Mouse (Mus musculus) ES-Bruce4 (cell line): Measurements from ENCODE around the gene Suz12. TPM values are rescaled to one million over a fixed set of nuclear protein-coding genes. Genes with fewer than 3 reads are reported as not detected.
"Not testable (repeated sequence)": the region's sequence is repeated elsewhere in the genome, so short reads cannot be mapped to it uniquely, and the experiment has no call there.

Source experiments
- H3K27ac ChIP-seq: 2 replicates; pipeline ENCODE4 v1.5.1; 2012; ENCODE audit warnings: low read length, inconsistent platforms; ENCODE audit not compliant: insufficient read depth
- H3K27me3 ChIP-seq: 2 replicates; pipeline ENCODE4 v1.6.1; 2012; ENCODE audit warnings: mild to moderate bottlenecking, low read length, inconsistent platforms; ENCODE audit not compliant: control insufficient read depth, poor library complexity, insufficient read depth, severe bottlenecking
- H3K36me3 ChIP-seq: 2 replicates; pipeline ENCODE4 v1.6.1; 2012; ENCODE audit warnings: inconsistent platforms, mild to moderate bottlenecking, low read length, moderate library complexity; ENCODE audit not compliant: control insufficient read depth, poor library complexity, insufficient read depth, severe bottlenecking
- H3K4me1 ChIP-seq: one replicate; pipeline ENCODE4 v1.8.1; 2011; ENCODE audit warnings: low read length; ENCODE audit not compliant: control insufficient read depth, insufficient read depth
- H3K4me3 ChIP-seq: 2 replicates; pipeline ENCODE4 v1.5.1; 2011; ENCODE audit warnings: low read depth, mild to moderate bottlenecking, low read length
- H3K9ac ChIP-seq: 2 replicates; pipeline ENCODE4 v1.6.1; 2012; ENCODE audit warnings: low read depth, mild to moderate bottlenecking, inconsistent platforms; ENCODE audit not compliant: poor library complexity, severe bottlenecking
- H3K9me3 ChIP-seq: replicated peaks from 2 replicates; pipeline ENCODE4 v1.6.1; 2012; ENCODE audit warnings: mild to moderate bottlenecking, low read length, inconsistent platforms; ENCODE audit not compliant: control insufficient read depth, poor library complexity, insufficient read depth, severe bottlenecking
- CTCF ChIP-seq: IDR thresholded peaks from one replicate; pipeline ENCODE4 v1.8.1; 2011; ENCODE audit warnings: low read depth, low read length
- EP300 ChIP-seq: IDR thresholded peaks from 2 replicates; pipeline ENCODE4 v1.6.1; 2011; ENCODE audit warnings: low read depth, low read length; ENCODE audit not compliant: insufficient read depth
- POLR2A ChIP-seq: IDR thresholded peaks from one replicate; pipeline ENCODE4 v1.8.1; 2011; ENCODE audit warnings: low read length; ENCODE audit not compliant: insufficient read depth
- polyA plus RNA-seq: library from polyadenylated mRNA; stranded (reverse); fragments of >200 nt; gene quantifications from 2 replicates; pipeline ENCODE4 v1.2.4, GENCODE M21; 2011; ENCODE audit warnings: low read depth; ENCODE audit not compliant: missing spikeins, insufficient read depth, insufficient read length

Gene Suz12
- polyA plus RNA-seq, 1 experiment = 235 TPM

- Histone ChIP-seq H3K4me1 (no peaks in the 10 kb centered on the region), H3K27ac (no peak overlapping the region), H3K9ac (no peak overlapping the region), H3K4me3 (no peak overlapping the region), H3K27me3 (no peaks in the 10 kb centered on the region), H3K9me3 (no peaks in the 10 kb centered on the region), H3K36me3 (peaks cover under 1% of the 10 kb centered on the region; the same call in 1 of the 2 replicates)
- no peak for TF ChIP-seq POLR2A
- TF ChIP-seq EP300 = no peak
- TF ChIP-seq CTCF = no peak
Measured at GRCm38 (mm10) chr11:79990120-79990519, 2.8 kb upstream of the Suz12 start.

- Histone ChIP-seq H3K9ac (peak overlapping the region; percentile 24; the same call in 1 of the 2 replicates), H3K4me1 (no peaks in the 10 kb centered on the region), H3K9me3 (no peaks in the 10 kb centered on the region), H3K27ac (peak overlapping the region; percentile 35), H3K27me3 (no peaks in the 10 kb centered on the region), H3K36me3 (peaks cover 11% of the 10 kb centered on the region), H3K4me3 (no peak overlapping the region)
- TF ChIP-seq EP300 = no peak
- no peak for TF ChIP-seq CTCF
- no peak for TF ChIP-seq POLR2A
Measured at GRCm38 (mm10) chr11:79991600-79991999, 1.3 kb upstream of the Suz12 start.

GRCm38 (mm10) chr11:79992035-79992591, 793 bp upstream of the Suz12 start:
- Histone ChIP-seq H3K9ac (peak overlapping the region; percentile 97), H3K27ac (peak overlapping the region; percentile 93), H3K4me1 (no peaks in the 10 kb centered on the region), H3K27me3 (no peaks in the 10 kb centered on the region), H3K4me3 (peak overlapping the region; percentile 75), H3K36me3 (peaks cover 16% of the 10 kb centered on the region), H3K9me3 (no peaks in the 10 kb centered on the region)
- TF ChIP-seq CTCF = no peak
- TF ChIP-seq POLR2A = no peak
- no peak for TF ChIP-seq EP300

- Histone ChIP-seq H3K27ac (peak overlapping the region; percentile 66), H3K4me3 (peak overlapping the region; percentile 93), H3K9me3 (no peaks in the 10 kb centered on the region), H3K27me3 (no peaks in the 10 kb centered on the region), H3K4me1 (no peaks in the 10 kb centered on the region), H3K36me3 (peaks cover 27% of the 10 kb centered on the region), H3K9ac (peak overlapping the region; percentile 99)
- TF ChIP-seq POLR2A = no peak
- no peak for TF ChIP-seq CTCF
- TF ChIP-seq EP300 = no peak
Measured at GRCm38 (mm10) chr11:79993356-79994270, 707 bp downstream of the Suz12 start.

- Histone ChIP-seq H3K9ac (peak overlapping the region; percentile 99), H3K27ac (peak overlapping the region; percentile 66; the same call in 1 of the 2 replicates), H3K9me3 (no peaks in the 10 kb centered on the region), H3K36me3 (peaks cover 34% of the 10 kb centered on the region), H3K4me1 (no peaks in the 10 kb centered on the region), H3K27me3 (no peaks in the 10 kb centered on the region), H3K4me3 (peak overlapping the region; percentile 47)
- TF ChIP-seq EP300 (no peak), CTCF (no peak), POLR2A (no peak)
Measured at GRCm38 (mm10) chr11:79994271-79994988, 1.5 kb downstream of the Suz12 start.

GRCm38 (mm10) chr11:80016533-80016932, 23.6 kb downstream of the Suz12 start:
- H3K4me1 ChIP-seq, H3K9me3 ChIP-seq, H3K9ac ChIP-seq, H3K27ac ChIP-seq, H3K27me3 ChIP-seq, H3K4me3 ChIP-seq: not testable (repeated sequence)
- H3K36me3 ChIP-seq = peaks cover 81% of the 10 kb centered on the region
